Mouse (Mus musculus) urinary bladder, adult 18-20 months (tissue): ENCODE measurements around the gene Gm4133.
"Not testable (repeated sequence)": the region's sequence is repeated elsewhere in the genome, so short reads cannot be mapped to it uniquely, and the experiment has no call there.

ENCODE experiments used
- DNase-seq, 2 experiments: peaks; one replicate each; pipeline ENCODE4 v3.0.0; 2022; ENCODE audit warnings: low spot score in 2 of 2, mixed read lengths in 2 of 2

The Gm4133 gene

DNA sequence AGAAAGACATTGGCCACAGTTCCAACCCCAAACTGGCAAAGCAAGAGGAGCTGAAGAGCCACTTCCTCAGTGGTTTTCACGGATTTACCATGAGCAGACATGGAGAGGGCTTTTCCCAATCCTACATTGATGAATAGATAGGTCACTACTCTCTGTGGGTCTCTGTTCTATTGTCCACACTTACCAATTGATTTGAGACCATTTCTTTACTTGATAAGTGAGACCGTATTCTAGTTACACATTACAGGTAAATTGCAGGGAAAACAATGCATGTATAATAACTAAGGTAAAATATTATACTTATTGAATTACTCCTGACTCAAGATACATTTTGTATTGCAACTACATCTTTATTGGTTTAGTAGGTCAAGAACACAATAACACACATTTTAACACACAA, at the start of gene Gm4133:
Gm4133 (minus strand) TSS at position 101 of the 400 bp plus-strand sequence.
- DNase-seq: not testable (repeated sequence)

- DNase-seq: not testable (repeated sequence)
Observed at GRCm38 (mm10) chr7:20375310-20375709, 41.4 kb upstream of the Gm4133 start, which contains the start of gene Gm5728. TSS of gene Gm5728 (minus strand) at chr7:20375410.
